Mouse (Mus musculus) forebrain, embryonic 12.5 days (tissue): ENCODE data around the gene Rnf111. TPM values are rescaled to one million over a fixed set of nuclear protein-coding genes. Genes with fewer than 3 reads are reported as not detected.
A peak's percentile ranks its signal among the peaks of the same experiment; 100 is the strongest.
"Not testable (repeated sequence)": the region's sequence is repeated elsewhere in the genome, so short reads cannot be mapped to it uniquely, and the experiment has no call there.

ENCODE experiments used
- ATAC-seq: fragments of 200-750 bp; cut with Nextera tagmentation; 2 replicates; pipeline ENCODE4 v1.8.0; 2017; ENCODE audit warnings: moderate TSS enrichment; ENCODE audit not compliant: low FRiP score
- H3K27ac ChIP-seq: fragments of 300-500 bp; sonication (generic); 2 replicates; pipeline ENCODE4 v1.5.1; 2016; ENCODE audit warnings: mild to moderate bottlenecking
- H3K27me3 ChIP-seq: fragments of 300-500 bp; sonication (generic); 2 replicates; pipeline ENCODE4 v1.6.1; 2016; ENCODE audit warnings: mild to moderate bottlenecking
- H3K36me3 ChIP-seq: fragments of 300-500 bp; sonication (generic); replicated peaks from 2 replicates; pipeline ENCODE4 v1.6.1; 2016; ENCODE audit warnings: mild to moderate bottlenecking
- H3K4me1 ChIP-seq: fragments of 300-500 bp; sonication (generic); 2 replicates; pipeline ENCODE4 v1.6.1; 2016
- H3K4me2 ChIP-seq: fragments of 300-500 bp; sonication (generic); 2 replicates; pipeline ENCODE4 v1.6.1; 2016; ENCODE audit warnings: mild to moderate bottlenecking, moderate library complexity
- H3K4me3 ChIP-seq: fragments of 300-500 bp; sonication (generic); replicated peaks from 2 replicates; pipeline ENCODE4 v1.5.1; 2016; ENCODE audit warnings: mild to moderate bottlenecking
- H3K9ac ChIP-seq: fragments of 300-500 bp; sonication (generic); 2 replicates; pipeline ENCODE4 v1.6.1; 2016; ENCODE audit warnings: mild to moderate bottlenecking
- H3K9me3 ChIP-seq: fragments of 300-500 bp; sonication (generic); 2 replicates; pipeline ENCODE4 v1.6.1; 2016
- WGBS: fragments of 180-500 bp; shearing (Covaris S2); methylation state at CpG from one replicate; pipeline ENCODE4 v1.1.7; 2016; 5-methylcytosine and 5-hydroxymethylcytosine counted together
- polyA plus RNA-seq: library from polyadenylated mRNA; unstranded; fragments of >200 nt; fragmentation: Nextera tagmentation; extraction: Ambion mirVana; gene quantifications from 2 replicates; pipeline ENCODE4 v1.2.1, GENCODE M21; 2016

Rnf111 gene
- polyA plus RNA-seq, 1 experiment from 2014 or later, result 43.0 TPM

DNA sequence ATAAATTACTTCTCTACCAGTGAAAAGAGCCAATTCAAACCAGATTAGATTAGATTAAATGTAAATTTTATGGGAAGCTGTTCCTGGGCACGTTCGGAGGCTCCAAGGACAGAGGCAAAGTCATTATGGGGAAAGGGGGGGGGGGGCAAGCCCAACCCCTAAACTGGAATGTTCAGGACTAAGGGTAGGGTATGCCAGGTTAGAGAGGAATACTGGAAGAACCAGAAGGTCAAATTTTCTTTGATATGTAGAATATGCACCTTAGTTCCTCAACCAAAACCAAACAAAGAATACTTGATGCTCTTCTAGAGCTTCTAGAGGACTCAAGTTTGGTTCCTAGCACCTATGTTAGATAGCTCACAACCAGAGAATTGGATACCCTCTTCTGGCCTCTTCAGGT is 16.1 kb downstream of the Rnf111 start:
- Histone ChIP-seq H3K4me2 (no peak overlapping the region), H3K9ac (no peak overlapping the region), H3K27ac (no peak overlapping the region), H3K27me3 (no peaks in the 10 kb centered on the region), H3K4me3 (no peak overlapping the region), H3K4me1 (no peaks in the 10 kb centered on the region), H3K9me3 (no peaks in the 10 kb centered on the region), H3K36me3 (peaks cover 4% of the 10 kb centered on the region)
- 84% methylated on average over 2 of the region's 2 CpGs for WGBS
- no peak for ATAC-seq

DNA sequence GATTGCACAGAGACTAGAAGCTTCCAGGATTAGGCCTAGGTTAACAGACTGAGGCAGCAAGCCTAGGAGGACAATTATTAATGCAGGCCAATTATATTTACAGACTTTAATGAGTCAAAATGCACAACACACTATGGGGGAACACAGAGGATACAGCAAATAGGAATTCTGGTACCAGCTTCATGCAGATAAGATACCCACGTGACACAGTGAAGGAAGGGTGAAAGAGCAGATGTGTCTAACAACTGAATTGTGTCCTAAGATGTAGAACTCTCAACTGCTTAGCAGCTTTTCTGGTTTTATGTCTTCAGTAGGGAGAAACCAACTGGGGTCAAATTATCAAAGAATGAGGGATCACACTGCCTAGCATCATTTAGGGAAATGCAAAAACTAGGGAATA is 17.7 kb downstream of the Rnf111 start:
- no peaks in the 10 kb centered on the region for H3K9me3 ChIP-seq
- no peak overlapping the region for H3K4me3 ChIP-seq
- no peak overlapping the region for H3K9ac ChIP-seq
- H3K27ac ChIP-seq, result no peak overlapping the region
- H3K4me2 ChIP-seq, result no peak overlapping the region
- WGBS, result 91% methylated on average over 1 of the region's 1 CpGs
- no peaks in the 10 kb centered on the region for H3K4me1 ChIP-seq
- ATAC-seq, result no peak
- peaks cover 4% of the 10 kb centered on the region for H3K36me3 ChIP-seq
- H3K27me3 ChIP-seq, result no peaks in the 10 kb centered on the region

GRCm38 (mm10) chr9:70483495-70483894 is 20.0 kb downstream of the Rnf111 start:
- H3K4me2 ChIP-seq, result no peak overlapping the region
- no peaks in the 10 kb centered on the region for H3K4me1 ChIP-seq
- no peak overlapping the region for H3K4me3 ChIP-seq
- no peak for ATAC-seq
- H3K27me3 ChIP-seq, result no peaks in the 10 kb centered on the region
- H3K36me3 ChIP-seq, result no peaks in the 10 kb centered on the region; the same call in 1 of the 2 replicates
- H3K9ac ChIP-seq, result no peak overlapping the region
- H3K9me3 ChIP-seq, result no peaks in the 10 kb centered on the region
- 96% methylated on average over 5 of the region's 5 CpGs for WGBS
- H3K27ac ChIP-seq, result no peak overlapping the region

DNA sequence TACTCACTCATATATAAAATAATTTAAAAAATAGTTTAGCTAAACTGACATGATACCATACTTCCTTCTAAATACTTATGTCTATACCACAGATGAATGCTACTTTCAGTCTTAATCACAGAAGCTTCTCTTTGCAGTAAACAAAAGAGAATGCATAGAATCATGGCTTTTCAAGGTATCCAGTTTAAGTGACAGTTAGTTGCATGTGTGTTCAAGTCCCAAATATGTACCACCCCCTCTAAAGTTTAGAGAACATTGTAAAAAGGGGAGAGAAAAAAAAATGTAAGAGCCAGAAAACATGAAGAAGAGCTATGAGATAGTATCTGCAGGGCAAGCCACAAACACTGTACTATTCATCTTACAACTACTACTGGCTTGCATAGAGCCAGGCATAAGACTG is 21.7 kb downstream of the Rnf111 start:
- no peaks in the 10 kb centered on the region for H3K9me3 ChIP-seq
- no peak overlapping the region for H3K27ac ChIP-seq
- H3K36me3 ChIP-seq, result no peaks in the 10 kb centered on the region; the same call in 1 of the 2 replicates
- H3K4me1 ChIP-seq, result no peaks in the 10 kb centered on the region
- no peak for ATAC-seq
- H3K9ac ChIP-seq, result no peak overlapping the region
- H3K27me3 ChIP-seq, result no peaks in the 10 kb centered on the region
- no peak overlapping the region for H3K4me2 ChIP-seq
- no peak overlapping the region for H3K4me3 ChIP-seq

DNA sequence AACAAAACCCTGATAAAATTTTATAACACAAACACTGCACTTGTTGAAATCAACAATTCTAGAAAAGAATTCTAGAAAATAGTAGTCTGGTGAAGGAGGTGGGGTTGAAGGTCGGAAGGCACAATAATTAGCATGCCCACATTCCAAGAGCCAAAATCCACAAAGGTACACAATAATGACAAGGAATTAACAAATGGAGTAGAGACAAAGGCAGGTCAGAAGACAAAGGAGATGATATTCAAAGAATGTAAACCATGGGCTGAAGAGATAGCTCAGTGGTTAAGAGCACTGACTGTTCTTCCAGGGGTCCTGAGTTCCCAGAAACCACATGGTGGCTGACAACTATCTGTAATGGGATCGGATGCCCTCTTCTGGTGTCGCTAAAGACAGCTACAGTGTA is 26.3 kb downstream of the Rnf111 start:
- Histone ChIP-seq H3K27me3 (no peaks in the 10 kb centered on the region), H3K4me2 (no peak overlapping the region), H3K9me3 (no peaks in the 10 kb centered on the region), H3K4me3 (no peak overlapping the region), H3K36me3 (peaks cover 34% of the 10 kb centered on the region), H3K4me1 (no peaks in the 10 kb centered on the region), H3K9ac (no peak overlapping the region), H3K27ac (no peak overlapping the region)
- WGBS, result 84% methylated on average over 3 of the region's 3 CpGs
- no peak for ATAC-seq

GRCm38 (mm10) chr9:70475777-70476270 is 27.7 kb downstream of the Rnf111 start:
- Histone ChIP-seq H3K36me3 (peaks cover 35% of the 10 kb centered on the region), H3K4me1 (no peaks in the 10 kb centered on the region), H3K9ac (no peak overlapping the region), H3K4me3 (no peak overlapping the region), H3K4me2 (no peak overlapping the region), H3K27ac (no peak overlapping the region), H3K9me3 (no peaks in the 10 kb centered on the region), H3K27me3 (no peaks in the 10 kb centered on the region)
- WGBS, result 98% methylated on average over 9 of the region's 9 CpGs
- no peak for ATAC-seq

GRCm38 (mm10) chr9:70473400-70473799 is 30.1 kb downstream of the Rnf111 start:
- no peak overlapping the region for H3K4me3 ChIP-seq
- 94% methylated on average over 1 of the region's 1 CpGs for WGBS
- H3K9ac ChIP-seq, result no peak overlapping the region
- H3K27me3 ChIP-seq, result no peaks in the 10 kb centered on the region
- no peak for ATAC-seq
- H3K4me2 ChIP-seq, result no peak overlapping the region
- peaks cover 35% of the 10 kb centered on the region for H3K36me3 ChIP-seq
- H3K27ac ChIP-seq, result no peak overlapping the region
- no peaks in the 10 kb centered on the region for H3K9me3 ChIP-seq
- H3K4me1 ChIP-seq, result no peaks in the 10 kb centered on the region

DNA sequence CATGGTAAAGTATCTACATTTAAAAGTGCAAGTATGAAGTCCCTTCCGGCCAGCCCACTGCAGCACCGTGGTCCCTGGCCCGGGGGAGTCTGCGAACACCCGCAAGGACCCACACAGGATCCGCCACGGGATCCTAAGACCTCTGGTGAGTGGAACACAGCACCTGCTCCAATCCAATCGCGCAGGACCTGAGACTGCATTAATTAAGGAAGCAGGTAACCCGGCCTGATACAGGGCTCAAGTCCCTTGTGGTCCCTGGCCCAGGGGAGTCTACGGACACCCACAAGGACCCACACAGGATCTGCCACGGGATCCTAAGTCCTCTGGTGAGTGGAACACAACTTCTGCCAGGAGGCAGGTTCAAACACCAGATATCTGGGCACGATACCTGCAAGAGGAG is 40.4 kb downstream of the Rnf111 start:
- H3K27ac ChIP-seq, H3K9me3 ChIP-seq, H3K4me3 ChIP-seq, H3K4me2 ChIP-seq, H3K9ac ChIP-seq, ATAC-seq, H3K4me1 ChIP-seq, H3K27me3 ChIP-seq: not testable (repeated sequence)
- WGBS, result 92% methylated on average over 13 of the region's 13 CpGs
- H3K36me3 ChIP-seq, result peaks cover 29% of the 10 kb centered on the region

DNA sequence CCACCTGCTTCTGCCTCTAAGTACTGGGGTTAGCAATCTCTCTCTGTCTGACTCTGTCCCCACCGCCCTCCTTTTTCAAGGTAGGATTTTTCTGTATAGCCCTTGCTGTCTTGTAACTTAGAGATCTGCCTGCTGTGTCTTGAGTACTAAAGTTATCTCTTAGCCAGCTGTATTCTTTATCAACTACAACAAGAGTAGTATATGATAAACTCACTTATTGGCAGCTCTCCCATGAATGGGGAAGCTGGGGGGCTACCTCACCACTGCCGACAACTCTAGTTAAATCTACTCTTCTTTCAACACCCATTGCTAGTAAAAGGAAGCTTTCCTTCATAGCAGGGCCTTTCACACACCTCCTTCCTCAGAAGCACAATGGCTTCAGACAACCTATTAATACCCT is 51.2 kb downstream of the Rnf111 start:
- 91% methylated on average over 2 of the region's 2 CpGs for WGBS

GRCm38 (mm10) chr9:70449072-70449471 is 54.5 kb downstream of the Rnf111 start:
- no peak overlapping the region for H3K9ac ChIP-seq
- no peak overlapping the region for H3K4me2 ChIP-seq
- no peak for ATAC-seq
- no peak overlapping the region for H3K4me3 ChIP-seq
- H3K36me3 ChIP-seq, result peaks cover 45% of the 10 kb centered on the region
- no peaks in the 10 kb centered on the region for H3K9me3 ChIP-seq
- no peaks in the 10 kb centered on the region for H3K27me3 ChIP-seq
- no peaks in the 10 kb centered on the region for H3K4me1 ChIP-seq
- 97% methylated on average over 5 of the region's 5 CpGs for WGBS
- no peak overlapping the region for H3K27ac ChIP-seq

More for the DNA sequence above, 51.2 kb downstream of the Rnf111 start:
- H3K4me2 ChIP-seq, result no peak overlapping the region
- ATAC-seq, result no peak
- H3K36me3 ChIP-seq, result peaks cover 57% of the 10 kb centered on the region
- no peak overlapping the region for H3K4me3 ChIP-seq
- H3K27me3 ChIP-seq, result no peaks in the 10 kb centered on the region
- H3K9ac ChIP-seq, result no peak overlapping the region
- no peaks in the 10 kb centered on the region for H3K4me1 ChIP-seq
- no peak overlapping the region for H3K27ac ChIP-seq
- H3K9me3 ChIP-seq, result no peaks in the 10 kb centered on the region

GRCm38 (mm10) chr9:70439959-70440358 is 63.6 kb downstream of the Rnf111 start:
- H3K9me3 ChIP-seq, result no peaks in the 10 kb centered on the region
- no peak overlapping the region for H3K4me2 ChIP-seq
- no peak for ATAC-seq
- no peaks in the 10 kb centered on the region for H3K27me3 ChIP-seq
- no peak overlapping the region for H3K4me3 ChIP-seq
- H3K27ac ChIP-seq, result no peak overlapping the region
- H3K4me1 ChIP-seq, result no peaks in the 10 kb centered on the region
- H3K36me3 ChIP-seq, result peaks cover 76% of the 10 kb centered on the region
- no peak overlapping the region for H3K9ac ChIP-seq
- WGBS, result 94% methylated on average over 4 of the region's 4 CpGs

- Histone ChIP-seq H3K9me3 (no peaks in the 10 kb centered on the region), H3K4me3 (no peak overlapping the region), H3K27me3 (no peaks in the 10 kb centered on the region), H3K36me3 (peaks cover 42% of the 10 kb centered on the region), H3K27ac (no peak overlapping the region), H3K9ac (no peak overlapping the region), H3K4me2 (no peak overlapping the region), H3K4me1 (peaks cover 10% of the 10 kb centered on the region)
- WGBS, result 92% methylated on average over 2 of the region's 2 CpGs
- ATAC-seq, result no peak
Observed at GRCm38 (mm10) chr9:70422661-70423060, 80.9 kb downstream of the Rnf111 start.

DNA sequence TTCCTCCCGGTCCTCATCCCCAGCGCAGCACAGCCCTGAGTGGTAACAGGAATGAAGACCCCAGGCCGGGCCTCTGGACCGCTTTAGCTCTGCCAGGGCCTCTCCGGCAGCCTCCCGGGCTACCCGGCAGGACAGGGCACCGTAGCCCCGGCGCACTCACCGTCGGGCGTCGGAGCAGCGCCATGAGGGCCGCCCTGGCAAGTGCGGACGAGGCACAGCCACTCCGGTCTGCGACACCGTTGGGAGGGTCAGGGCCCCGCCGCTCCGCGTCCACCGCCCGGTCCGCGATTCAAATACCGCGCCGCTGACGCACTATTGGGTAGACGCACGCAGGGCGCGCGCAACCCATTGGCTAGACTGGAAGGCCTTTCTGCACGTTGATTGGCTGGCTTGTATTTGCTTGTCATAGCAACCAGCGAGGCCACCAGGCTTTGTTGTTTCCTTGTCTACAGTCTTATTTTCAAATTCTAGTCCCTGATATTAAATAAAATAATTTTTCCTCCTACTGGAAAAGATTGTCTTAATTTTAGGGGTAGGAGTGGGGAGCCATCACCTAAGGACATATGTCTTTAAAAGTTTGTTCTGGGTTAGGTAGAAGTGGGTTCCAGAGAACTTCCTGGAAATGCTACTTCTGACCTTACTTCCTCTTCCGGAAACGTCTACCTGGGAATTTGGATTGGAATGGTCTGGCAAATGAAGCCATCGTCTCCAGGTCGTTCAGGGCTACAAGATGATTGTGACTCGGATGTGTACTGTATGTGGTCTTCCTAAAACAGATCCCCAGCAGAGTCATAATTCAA is 82.1 kb downstream of the Rnf111 start, which contains the start of gene Ccnb2:
Gene Ccnb2, minus strand, starts transcription at position 291 of the 800 bp plus-strand sequence.
- 4% methylated on average over 45 of the region's 45 CpGs for WGBS

More for the DNA sequence above, 82.1 kb downstream of the Rnf111 start, which contains the start of gene Ccnb2:
- H3K36me3 ChIP-seq, result peaks cover 40% of the 10 kb centered on the region
- ATAC-seq, result peak; percentile 98
- no peaks in the 10 kb centered on the region for H3K27me3 ChIP-seq
- peak within 1 kb of the TSS; percentile 77 for H3K9ac ChIP-seq
- peaks cover 10% of the 10 kb centered on the region for H3K4me1 ChIP-seq
- H3K4me3 ChIP-seq, result peak within 1 kb of the TSS; percentile 68
- H3K9me3 ChIP-seq, result no peaks in the 10 kb centered on the region
- peak within 1 kb of the TSS; percentile 84 for H3K4me2 ChIP-seq
- peak within 1 kb of the TSS; percentile 80 for H3K27ac ChIP-seq
